ENCODE assay signal across 8 mouse cellular contexts in the genomic region with DNA sequence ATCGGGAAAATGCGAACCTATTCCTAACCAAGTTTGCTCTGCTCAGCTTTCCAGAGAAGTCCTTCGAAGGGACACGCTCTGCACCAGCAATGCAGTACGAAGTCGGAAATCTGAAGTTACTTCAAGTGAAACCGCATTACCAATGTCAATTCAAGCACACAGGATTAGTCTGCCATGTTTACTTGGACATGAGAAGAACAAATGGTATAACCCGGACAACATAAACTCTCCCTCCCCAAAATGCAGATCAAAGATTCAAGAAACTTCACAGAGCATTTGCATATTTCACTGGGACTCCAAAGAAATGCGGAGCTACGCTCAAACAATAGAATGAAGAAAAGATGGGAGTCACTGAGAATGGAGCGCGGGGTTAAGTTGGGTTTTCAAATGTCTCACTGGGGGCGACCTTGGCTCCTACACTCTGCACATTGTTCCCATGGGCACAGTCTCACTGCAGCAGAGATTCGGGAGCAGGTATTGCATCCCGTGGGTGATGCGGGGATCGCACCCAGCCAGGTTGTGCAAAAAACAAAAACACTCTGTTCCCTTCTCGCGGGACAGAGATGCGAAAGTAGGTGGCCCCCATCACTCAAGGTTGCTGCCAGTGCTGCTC. TPM values are rescaled to one million over a fixed set of nuclear protein-coding genes. Genes with fewer than 3 reads are reported as not detected.
DNase-seq lines count a peak whose midpoint lies in the region; ATAC-seq and TF ChIP-seq lines count a peak whose summit lies in the region.

No protein-coding gene starts in this region.

- ATAC-seq in hindbrain, embryonic 14.5 days (ENCODE audit: low FRiP score): peak; percentile 32
- ATAC-seq in limb, embryonic 11.5 days (ENCODE audit: insufficient number of reproducible peaks, low FRiP score, low TSS enrichment, low read depth): peak; percentile 48; the same call in 1 of the 2 replicates
- peak; percentile 48 for ATAC-seq in midbrain, postnatal 0 days (ENCODE audit: low FRiP score)

- H3K9me3 ChIP-seq in forebrain, embryonic 10.5 days: no peaks in the 10 kb centered on the region
- H3K9me3 ChIP-seq in hindbrain, embryonic 14.5 days (ENCODE audit: control insufficient read depth, low read length): no peaks in the 10 kb centered on the region
- H3K9me3 ChIP-seq in limb, embryonic 11.5 days (ENCODE audit: control insufficient read depth, low read length): no peaks in the 10 kb centered on the region
- H3K9me3 ChIP-seq in midbrain, postnatal 0 days (ENCODE audit: low read length): no peaks in the 10 kb centered on the region

- peak overlapping the region; percentile 100 for H3K9ac ChIP-seq in hindbrain, embryonic 14.5 days
- H3K9ac ChIP-seq in limb, embryonic 11.5 days (ENCODE audit: low read length): peak overlapping the region; percentile 100
- H3K9ac ChIP-seq in midbrain, postnatal 0 days (replicated peaks; ENCODE audit: low read length, poor library complexity, severe bottlenecking): peak overlapping the region; percentile 98

- peak overlapping the region; percentile 85 for H3K4me2 ChIP-seq in hindbrain, embryonic 14.5 days (replicated peaks)
- H3K4me2 ChIP-seq in limb, embryonic 11.5 days (ENCODE audit: low read depth, severe bottlenecking): peak overlapping the region; percentile 63
- H3K4me2 ChIP-seq in midbrain, postnatal 0 days (ENCODE audit: low read depth, low read length, poor library complexity, severe bottlenecking): peak overlapping the region; percentile 74

- DNase-seq in layer of hippocampus, adult 18-20 months (ENCODE audit: low spot score in 2 of 2): peak; percentile 16 to 41
- DNase-seq in layer of hippocampus, adult 8-10 months (ENCODE audit: low spot score in 2 of 2): no peak
- DNase-seq in adrenal gland, adult 8-10 months: peak; percentile 40
- DNase-seq in forebrain, embryonic 10.5 days (ENCODE audit: extremely low spot score, low spot score): peak; percentile 38
- peak; percentile 52 for DNase-seq in hindbrain, embryonic 14.5 days (ENCODE audit: low spot score)
- peak; percentile 49 for DNase-seq in limb, embryonic 11.5 days (ENCODE audit: low spot score)
- peak; percentile 17 for DNase-seq in midbrain, postnatal 0 days (ENCODE audit: low spot score)
- DNase-seq in urinary bladder, postnatal 25 days (ENCODE audit: low spot score): peak; percentile 12

- WGBS in forebrain, embryonic 10.5 days: 5% methylated on average over 20 of the region's 20 CpGs
- 1% methylated on average over 20 of the region's 20 CpGs for WGBS in hindbrain, embryonic 14.5 days
- WGBS in limb, embryonic 11.5 days: 4% methylated on average over 20 of the region's 20 CpGs
- 1% methylated on average over 20 of the region's 20 CpGs for WGBS in midbrain, postnatal 0 days

- H3K27ac ChIP-seq in forebrain, embryonic 10.5 days: peak overlapping the region; percentile 100
- peak overlapping the region; percentile 100 for H3K27ac ChIP-seq in hindbrain, embryonic 14.5 days
- peak overlapping the region; percentile 100 for H3K27ac ChIP-seq in limb, embryonic 11.5 days (replicated peaks; ENCODE audit: low read depth, low read length)
- H3K27ac ChIP-seq in midbrain, postnatal 0 days (ENCODE audit: low read depth, low read length): peak overlapping the region; percentile 100

- H3K4me3 ChIP-seq in forebrain, embryonic 10.5 days: peak overlapping the region; percentile 91
- H3K4me3 ChIP-seq in hindbrain, embryonic 14.5 days (replicated peaks; ENCODE audit: low read length): peak overlapping the region; percentile 86
- H3K4me3 ChIP-seq in limb, embryonic 11.5 days (ENCODE audit: low read depth, low read length): peak overlapping the region; percentile 86
- peak overlapping the region; percentile 97 for H3K4me3 ChIP-seq in midbrain, postnatal 0 days (ENCODE audit: low read depth, low read length)

- H3K27me3 ChIP-seq in forebrain, embryonic 10.5 days (ENCODE audit: poor library complexity, severe bottlenecking): no peaks in the 10 kb centered on the region
- H3K27me3 ChIP-seq in hindbrain, embryonic 14.5 days (ENCODE audit: control insufficient read depth, insufficient read depth, low read length): no peaks in the 10 kb centered on the region
- no peaks in the 10 kb centered on the region for H3K27me3 ChIP-seq in limb, embryonic 11.5 days (ENCODE audit: control insufficient read depth, insufficient read depth, low read length)
- no peaks in the 10 kb centered on the region for H3K27me3 ChIP-seq in midbrain, postnatal 0 days (ENCODE audit: insufficient read depth, low read length)

- no peak for TF ChIP-seq CTCF in midbrain, postnatal 0 days (IDR thresholded peaks at IDR 0.05)

- peaks cover 20% of the 10 kb centered on the region for H3K36me3 ChIP-seq in forebrain, embryonic 10.5 days (replicated peaks)
- H3K36me3 ChIP-seq in hindbrain, embryonic 14.5 days (replicated peaks; ENCODE audit: control insufficient read depth, insufficient read depth): peaks cover 6% of the 10 kb centered on the region; the same call in 1 of the 2 replicates
- H3K36me3 ChIP-seq in limb, embryonic 11.5 days (ENCODE audit: control insufficient read depth, insufficient read depth, low read length): no peaks in the 10 kb centered on the region
- H3K36me3 ChIP-seq in midbrain, postnatal 0 days (ENCODE audit: insufficient read depth, low read length): peaks cover under 1% of the 10 kb centered on the region; the same call in 1 of the 2 replicates

- H3K4me1 ChIP-seq in forebrain, embryonic 10.5 days: peaks cover 34% of the 10 kb centered on the region
- peaks cover 22% of the 10 kb centered on the region for H3K4me1 ChIP-seq in hindbrain, embryonic 14.5 days (replicated peaks; ENCODE audit: control insufficient read depth, insufficient read depth, low read length)
- H3K4me1 ChIP-seq in limb, embryonic 11.5 days (ENCODE audit: control insufficient read depth, insufficient read depth, low read length): peaks cover 8% of the 10 kb centered on the region
- 0 out of 2 replicates have a peak, but pooled peaks cover 3% of the 10 kb centered on the region for H3K4me1 ChIP-seq in midbrain, postnatal 0 days (ENCODE audit: insufficient read depth, low read length)

RNA-seq across cellular contexts. Expression of gene Sephs1, which starts 0.5 kb away (rescaled TPM):
- total RNA-seq in layer of hippocampus, adult 18-20 months (2021): 10 to 100 TPM; 18.5 to 20.2 TPM
- total RNA-seq in layer of hippocampus, adult 8-10 months (2022): 10 to 100 TPM; 17.1 to 25.4 (median 22.0) TPM
- total RNA-seq in adrenal gland, adult 8-10 months (2022): 10 to 100 TPM; 55.4 to 66.8 (median 59.2) TPM
- polyA plus RNA-seq in forebrain, embryonic 10.5 days (2016; fragmentation: Nextera tagmentation; extraction: Ambion mirVana): 126 and 130 TPM in 2 replicates
- polyA plus RNA-seq in hindbrain, embryonic 14.5 days (2014; fragmentation: Nextera tagmentation; extraction: Ambion mirVana): 63.2 and 75.5 TPM in 2 replicates
- polyA plus RNA-seq in limb, embryonic 11.5 days (2014; fragmentation: Nextera tagmentation; extraction: Ambion mirVana): 158 TPM in 2 replicates
- 69.7 and 76.9 TPM in 2 replicates for total RNA-seq in midbrain, postnatal 0 days (2014; rRNA removed)
- polyA plus RNA-seq in midbrain, postnatal 0 days (2015; fragmentation: Nextera tagmentation; extraction: Ambion mirVana): 37.0 and 37.3 TPM in 2 replicates

RNA-seq across cellular contexts. Expression of gene Phyh, which starts 38.0 kb away (rescaled TPM):
- 10 to 100 TPM; 89.4 to 92.4 TPM for total RNA-seq in layer of hippocampus, adult 18-20 months (2021)
- 10 to 100 TPM; 91.0 to 95.9 (median 94.9) TPM for total RNA-seq in layer of hippocampus, adult 8-10 months (2022)
- total RNA-seq in adrenal gland, adult 8-10 months (2022): 100 to 1,000 TPM; 169 to 329 (median 213) TPM
- 37.0 and 37.3 TPM in 2 replicates for polyA plus RNA-seq in forebrain, embryonic 10.5 days (2016; fragmentation: Nextera tagmentation; extraction: Ambion mirVana)
- polyA plus RNA-seq in hindbrain, embryonic 14.5 days (2014; fragmentation: Nextera tagmentation; extraction: Ambion mirVana): 82.4 and 91.5 TPM in 2 replicates
- polyA plus RNA-seq in limb, embryonic 11.5 days (2014; fragmentation: Nextera tagmentation; extraction: Ambion mirVana): 48.4 and 51.7 TPM in 2 replicates
- 64.9 and 81.5 TPM in 2 replicates for total RNA-seq in midbrain, postnatal 0 days (2014; rRNA removed)
- polyA plus RNA-seq in midbrain, postnatal 0 days (2015; fragmentation: Nextera tagmentation; extraction: Ambion mirVana): 108 and 116 TPM in 2 replicates

Comparison
In these comparisons a context has a peak if more than half of its experiments do, and no peak if none do; other contexts are left out.
1. DNase-seq: peak in layer of hippocampus, adult 18-20 months (2 of 2), adrenal gland, adult 8-10 months (single experiment), forebrain, embryonic 10.5 days (single experiment), hindbrain, embryonic 14.5 days (single experiment), limb, embryonic 11.5 days (single experiment), midbrain, postnatal 0 days (single experiment) and urinary bladder, postnatal 25 days (single experiment); none in layer of hippocampus, adult 8-10 months (0 of 2).
2. Peak in every context shown above with its lines, with median percentiles within 50 percentile points of each other: H3K27ac ChIP-seq, H3K4me3 ChIP-seq, ATAC-seq, H3K4me2 ChIP-seq and H3K9ac ChIP-seq.